ENCODE assay signal across 18 mouse cellular contexts in genomic region chr15:90351898-90352297, GRCm38 (mm10).
DNase-seq lines count a peak whose midpoint lies in the region; ATAC-seq and TF ChIP-seq lines count a peak whose summit lies in the region.
"Had no signal": no experiment of that assay in that cellular context is flagged by ENCODE, and none has a peak within 500 bp of the region (broad histone marks: within the 10 kb centered on the region; RNA-seq: fewer than 3 reads in every experiment).

No protein-coding gene starts in this region.

- no peaks in the 10 kb centered on the region for H3K27me3 ChIP-seq in G1E (ENCODE audit: insufficient read depth, low read length)
- H3K27me3 ChIP-seq: CH12.LX, Patski had no signal

- peaks cover 15% of the 10 kb centered on the region for H3K4me1 ChIP-seq in G1E (ENCODE audit: insufficient read depth, low read depth, low read length)

- no peak overlapping the region for H3K4me3 ChIP-seq in G1E (ENCODE audit: low read depth, low read length)

- no peaks in the 10 kb centered on the region for H3K36me3 ChIP-seq in G1E (replicated peaks)

- H3K9me3 ChIP-seq in G1E (replicated peaks) = peaks cover 7% of the 10 kb centered on the region

- TF ChIP-seq CTCF in G1E (IDR thresholded peaks at IDR 0.05; ENCODE audit: low read depth, low read length) = no peak

- no peak for DNase-seq in G1E (ENCODE audit: low spot score)
- no peak for DNase-seq in heart, postnatal 36 days
- DNase-seq: adrenal gland, adult 2 months; adrenal gland, adult 8-10 months; adrenal gland, postnatal 10 days; adrenal gland, postnatal 14 days; adrenal gland, postnatal 25 days; adrenal gland, postnatal 36 days; B cell, adult 2 months; cerebellum, adult 11 months; cerebellum, adult 11-12 months; cerebellum, adult 18-20 months; cerebellum, adult 2 months; cerebellum, adult 8-10 months had no signal

- ATAC-seq in G1E (ENCODE audit: extremely low read depth, insufficient number of reproducible peaks, low FRiP score, poor library complexity, severe bottlenecking) = peak; percentile 71
- ATAC-seq: activated CD4-positive, CD25-positive, alpha-beta regulatory T cell, adult 4 months; CD4-positive, CD25-positive, alpha-beta regulatory T cell, adult 4 months; Patski had no signal

- intact Hi-C loops in heart, postnatal 36 days (cut with DNase I) = no loop called here
